Mouse (Mus musculus): ENCODE data around the gene Vmn1r220. TPM values are rescaled to one million over a fixed set of nuclear protein-coding genes. Genes with fewer than 3 reads are reported as not detected.
"Not testable (repeated sequence)": the region's sequence is repeated elsewhere in the genome, so short reads cannot be mapped to it uniquely, and the experiment has no call there.

The Vmn1r220 gene
- not detected in 2 replicates for polyA plus RNA-seq (2015; fragmentation: Nextera tagmentation; extraction: Ambion mirVana)

GRCm38 (mm10) chr13:23187875-23188274 is at the start of gene Vmn1r220:
TSS of gene Vmn1r220 (minus strand) at chr13:23187975.
- H3K36me3 ChIP-seq = no peaks in the 10 kb centered on the region
- H3K27me3 ChIP-seq = no peaks in the 10 kb centered on the region
- H3K4me2 ChIP-seq (replicated peaks) = no peak within 1 kb of the TSS
- 87% methylated on average over 2 of the region's 2 CpGs for WGBS
- no peaks in the 10 kb centered on the region for H3K4me1 ChIP-seq
- ATAC-seq (ENCODE audit: low FRiP score, low read depth) = no peak
- H3K9me3 ChIP-seq = no peaks in the 10 kb centered on the region
- no peak within 1 kb of the TSS for H3K4me3 ChIP-seq
- no peak within 1 kb of the TSS for H3K9ac ChIP-seq
- H3K27ac ChIP-seq = no peak within 1 kb of the TSS

- H3K27me3 ChIP-seq; ATAC-seq (ENCODE audit: low FRiP score, low read depth); H3K4me1 ChIP-seq; H3K9me3 ChIP-seq; H3K4me3 ChIP-seq; H3K36me3 ChIP-seq; H3K9ac ChIP-seq; H3K4me2 ChIP-seq (replicated peaks); H3K27ac ChIP-seq: not testable (repeated sequence)
These were observed 48.1 kb upstream of the Vmn1r220 start, which contains the start of gene Vmn1r222 for GRCm38 (mm10) chr13:23235847-23236246. TSS of gene Vmn1r222 (minus strand) at chr13:23235947.

GRCm38 (mm10) chr13:23213827-23214226 is 26.1 kb upstream of the Vmn1r220 start, which contains the start of gene Vmn1r221:
TSS of gene Vmn1r221 (plus strand) at chr13:23214127.
- H3K27me3 ChIP-seq; ATAC-seq (ENCODE audit: low FRiP score, low read depth); H3K4me1 ChIP-seq; H3K9me3 ChIP-seq; H3K4me3 ChIP-seq; H3K9ac ChIP-seq; H3K36me3 ChIP-seq; H3K4me2 ChIP-seq (replicated peaks); H3K27ac ChIP-seq: not testable (repeated sequence)
- WGBS = 84% methylated on average over 2 of the region's 2 CpGs

GRCm38 (mm10) chr13:23203885-23204284 is 16.1 kb upstream of the Vmn1r220 start:
- WGBS = 81% methylated on average over 1 of the region's 1 CpGs
- not testable (repeated sequence) for ATAC-seq (ENCODE audit: low FRiP score, low read depth); H3K9me3 ChIP-seq; H3K27ac ChIP-seq; H3K4me2 ChIP-seq (replicated peaks); H3K36me3 ChIP-seq; H3K4me1 ChIP-seq; H3K27me3 ChIP-seq; H3K4me3 ChIP-seq; H3K9ac ChIP-seq

- H3K27me3 ChIP-seq; H3K4me1 ChIP-seq; H3K9ac ChIP-seq; ATAC-seq (ENCODE audit: low FRiP score, low read depth); H3K27ac ChIP-seq; H3K9me3 ChIP-seq; H3K4me2 ChIP-seq (replicated peaks); H3K36me3 ChIP-seq; H3K4me3 ChIP-seq: not testable (repeated sequence)
- WGBS = 86% methylated on average over 4 of the region's 4 CpGs
These were observed 21.3 kb downstream of the Vmn1r220 start for GRCm38 (mm10) chr13:23166471-23166870.

GRCm38 (mm10) chr13:23159012-23159411 is 28.8 kb downstream of the Vmn1r220 start, which contains the start of gene Vmn1r219:
TSS of gene Vmn1r219 (plus strand) at chr13:23159312.
- Histone ChIP-seq H3K9me3 (no peaks in the 10 kb centered on the region), H3K9ac (no peak within 1 kb of the TSS), H3K27ac (no peak within 1 kb of the TSS), H3K4me3 (no peak within 1 kb of the TSS), H3K27me3 (no peaks in the 10 kb centered on the region), H3K4me2 (replicated peaks) (no peak within 1 kb of the TSS), H3K36me3 (no peaks in the 10 kb centered on the region), H3K4me1 (no peaks in the 10 kb centered on the region; the same call in 1 of the 2 replicates)
- ATAC-seq (ENCODE audit: low FRiP score, low read depth) = no peak
- WGBS = 80% methylated on average over 4 of the region's 4 CpGs

- Histone ChIP-seq H3K9me3 (no peaks in the 10 kb centered on the region), H3K9ac (no peak overlapping the region), H3K4me3 (no peak overlapping the region), H3K27ac (no peak overlapping the region), H3K36me3 (no peaks in the 10 kb centered on the region), H3K27me3 (no peaks in the 10 kb centered on the region), H3K4me1 (no peaks in the 10 kb centered on the region; the same call in 1 of the 2 replicates), H3K4me2 (replicated peaks) (no peak overlapping the region)
- 62% methylated on average over 3 of the region's 3 CpGs for WGBS
- ATAC-seq (ENCODE audit: low FRiP score, low read depth) = no peak
These were observed 29.9 kb downstream of the Vmn1r220 start for GRCm38 (mm10) chr13:23157848-23158247.

- Histone ChIP-seq H3K9me3 (no peaks in the 10 kb centered on the region), H3K27ac (no peak overlapping the region), H3K27me3 (no peaks in the 10 kb centered on the region), H3K9ac (no peak overlapping the region), H3K4me2 (replicated peaks) (no peak overlapping the region), H3K36me3 (no peaks in the 10 kb centered on the region), H3K4me3 (no peak overlapping the region), H3K4me1 (no peaks in the 10 kb centered on the region)
- 78% methylated on average over 2 of the region's 2 CpGs for WGBS
- ATAC-seq (ENCODE audit: low FRiP score, low read depth) = no peak
These were observed 48.9 kb downstream of the Vmn1r220 start for GRCm38 (mm10) chr13:23138880-23139279.

- Histone ChIP-seq H3K27me3 (no peaks in the 10 kb centered on the region), H3K27ac (no peak overlapping the region), H3K4me3 (no peak overlapping the region), H3K36me3 (no peaks in the 10 kb centered on the region), H3K4me1 (no peaks in the 10 kb centered on the region), H3K9ac (no peak overlapping the region), H3K9me3 (no peaks in the 10 kb centered on the region), H3K4me2 (replicated peaks) (no peak overlapping the region)
- no peak for ATAC-seq (ENCODE audit: low FRiP score, low read depth)
- 64% methylated on average over 1 of the region's 1 CpGs for WGBS
These were observed 54.3 kb downstream of the Vmn1r220 start for GRCm38 (mm10) chr13:23133501-23133900.

GRCm38 (mm10) chr13:23133099-23133498 is 54.7 kb downstream of the Vmn1r220 start, which contains the start of gene Vmn1r218:
TSS of gene Vmn1r218 (plus strand) at chr13:23133155.
- Histone ChIP-seq H3K36me3 (no peaks in the 10 kb centered on the region), H3K9me3 (no peaks in the 10 kb centered on the region), H3K4me2 (replicated peaks) (no peak within 1 kb of the TSS), H3K4me1 (no peaks in the 10 kb centered on the region), H3K4me3 (no peak within 1 kb of the TSS), H3K27ac (no peak within 1 kb of the TSS), H3K9ac (no peak within 1 kb of the TSS), H3K27me3 (no peaks in the 10 kb centered on the region)
- 68% methylated on average over 3 of the region's 3 CpGs for WGBS
- ATAC-seq (ENCODE audit: low FRiP score, low read depth) = no peak

Other genes starting within 250 kb of the Vmn1r220 start
- not detected in 2 replicates for gene Vmn1r213, start 180.3 kb downstream of the Vmn1r220 start, polyA plus RNA-seq (2015; fragmentation: Nextera tagmentation; extraction: Ambion mirVana)
- gene Vmn1r214, start 157.6 kb downstream of the Vmn1r220 start, polyA plus RNA-seq (2015; fragmentation: Nextera tagmentation; extraction: Ambion mirVana) = not detected in 2 replicates
- not detected in 2 replicates for gene Vmn1r215, start 120.0 kb downstream of the Vmn1r220 start, polyA plus RNA-seq (2015; fragmentation: Nextera tagmentation; extraction: Ambion mirVana)
- gene Vmn1r217, start 69.7 kb downstream of the Vmn1r220 start, polyA plus RNA-seq (2015; fragmentation: Nextera tagmentation; extraction: Ambion mirVana) = not detected in 2 replicates
- not detected in 2 replicates for gene Vmn1r218, start 54.8 kb downstream of the Vmn1r220 start, polyA plus RNA-seq (2015; fragmentation: Nextera tagmentation; extraction: Ambion mirVana)
- gene Vmn1r219, start 28.7 kb downstream of the Vmn1r220 start, polyA plus RNA-seq (2015; fragmentation: Nextera tagmentation; extraction: Ambion mirVana) = not detected in 2 replicates
- not detected in 2 replicates for gene Vmn1r221, start 26.2 kb upstream of the Vmn1r220 start, polyA plus RNA-seq (2015; fragmentation: Nextera tagmentation; extraction: Ambion mirVana)
- not detected in 2 replicates for gene Vmn1r222, start 48.0 kb upstream of the Vmn1r220 start, polyA plus RNA-seq (2015; fragmentation: Nextera tagmentation; extraction: Ambion mirVana)
- gene Vmn1r223, start 59.2 kb upstream of the Vmn1r220 start, polyA plus RNA-seq (2015; fragmentation: Nextera tagmentation; extraction: Ambion mirVana) = not detected in 2 replicates
- gene Zfp322a, start 181.2 kb upstream of the Vmn1r220 start, polyA plus RNA-seq (2015; fragmentation: Nextera tagmentation; extraction: Ambion mirVana) = 65.0 and 70.3 TPM in 2 replicates
- gene Abt1, start 235.9 kb upstream of the Vmn1r220 start, polyA plus RNA-seq (2015; fragmentation: Nextera tagmentation; extraction: Ambion mirVana) = 13.4 and 14.8 TPM in 2 replicates